Mouse (Mus musculus) cerebellum, postnatal 14 days (tissue): Measurements from ENCODE around the gene Mov10.
"Not testable (repeated sequence)": the region's sequence is repeated elsewhere in the genome, so short reads cannot be mapped to it uniquely, and the experiment has no call there.

Source experiments
- DNase-seq, 2 experiments: peaks; one replicate each; pipeline ENCODE4 v3.0.0; 2021; ENCODE audit warnings: mixed read lengths in 2 of 2

Gene Mov10

DNA sequence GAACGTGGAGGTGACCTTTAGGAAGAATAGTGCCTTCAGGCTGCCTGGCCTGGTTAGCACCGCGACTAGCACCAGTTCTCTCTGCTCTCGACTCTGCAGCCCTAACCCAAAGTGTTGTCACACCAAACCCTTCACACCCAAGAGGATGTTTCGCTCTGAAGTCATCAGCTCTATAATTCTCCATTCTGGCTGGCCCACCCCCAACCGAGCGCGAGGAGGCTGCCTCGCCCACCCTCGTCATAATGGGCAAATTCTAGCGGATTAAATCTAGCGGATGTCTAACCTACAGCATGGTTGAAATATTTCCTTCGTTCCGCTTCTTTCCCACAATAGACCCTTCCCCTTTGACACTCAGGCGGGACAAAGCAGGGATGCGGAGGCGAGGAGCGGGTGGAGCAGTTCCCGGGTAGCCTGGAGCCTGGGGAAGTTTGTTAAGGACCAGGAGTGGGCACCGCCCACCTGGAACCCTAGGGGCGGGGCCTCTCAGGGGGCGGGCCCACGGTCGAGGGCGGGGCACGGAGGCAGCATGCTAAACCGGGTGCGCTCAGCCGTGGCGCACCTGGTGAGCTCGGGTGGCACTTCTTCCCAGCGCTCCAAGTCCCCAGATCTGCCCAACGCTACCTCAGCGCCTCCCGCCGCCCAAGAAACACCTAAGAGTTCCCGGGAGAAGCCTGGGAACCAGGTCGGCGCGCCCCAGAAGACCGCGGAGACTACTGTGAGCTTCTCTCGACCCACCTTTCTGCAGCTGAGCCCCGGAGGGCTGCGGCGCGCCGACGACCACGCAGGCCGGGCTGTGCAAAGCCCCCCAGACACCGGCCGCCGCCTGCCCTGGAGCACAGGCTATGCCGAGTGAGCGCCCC, 37.6 kb downstream of the Mov10 start, which contains the start of gene Ppm1j:
Ppm1j (plus strand) TSS at position 496 of the 860 bp plus-strand sequence.
- peak in 1 of 2 experiments; percentile 42 for DNase-seq

DNA sequence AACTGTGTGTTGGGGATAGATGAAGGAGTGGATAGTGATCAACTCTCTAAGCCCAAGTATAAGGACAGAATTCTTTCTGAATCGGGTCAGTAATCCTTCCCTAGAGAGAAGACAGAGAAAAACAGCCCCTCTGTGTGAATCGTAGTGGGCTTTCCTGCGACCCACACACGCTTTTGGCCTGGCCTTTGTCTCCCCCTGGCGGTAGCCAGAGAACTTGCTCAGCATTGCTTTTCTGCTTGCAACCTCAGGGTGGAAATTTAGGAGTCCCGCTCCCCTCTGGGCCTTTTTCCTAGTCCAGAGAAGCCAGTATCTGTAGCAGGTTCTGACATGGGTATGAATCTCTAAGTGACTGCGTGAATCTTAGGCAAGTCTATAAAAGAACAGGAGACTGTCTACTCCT, 38.4 kb downstream of the Mov10 start:
- DNase-seq, result peak; percentile 76 to 81

DNA sequence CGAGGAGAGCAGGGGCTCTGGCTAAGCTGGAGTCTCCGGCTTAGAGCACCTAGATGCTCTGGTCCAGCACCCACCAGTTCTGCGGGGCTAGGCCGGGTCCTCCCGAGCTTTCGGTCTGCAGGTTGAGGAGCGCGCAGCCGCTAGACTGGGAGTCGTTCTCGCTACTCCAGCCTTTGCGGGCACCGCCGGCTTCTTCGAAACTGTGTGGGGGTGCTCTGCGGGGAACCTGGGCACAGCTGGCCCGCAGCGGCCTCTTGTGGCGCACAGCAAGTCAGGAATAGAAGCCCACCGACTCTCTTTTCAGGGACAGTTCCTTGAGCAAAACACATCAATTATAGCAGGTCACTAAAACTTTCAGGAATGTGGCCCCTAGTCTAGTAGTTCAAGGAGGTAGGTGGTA, 41.0 kb downstream of the Mov10 start:
- no peak for DNase-seq

DNA sequence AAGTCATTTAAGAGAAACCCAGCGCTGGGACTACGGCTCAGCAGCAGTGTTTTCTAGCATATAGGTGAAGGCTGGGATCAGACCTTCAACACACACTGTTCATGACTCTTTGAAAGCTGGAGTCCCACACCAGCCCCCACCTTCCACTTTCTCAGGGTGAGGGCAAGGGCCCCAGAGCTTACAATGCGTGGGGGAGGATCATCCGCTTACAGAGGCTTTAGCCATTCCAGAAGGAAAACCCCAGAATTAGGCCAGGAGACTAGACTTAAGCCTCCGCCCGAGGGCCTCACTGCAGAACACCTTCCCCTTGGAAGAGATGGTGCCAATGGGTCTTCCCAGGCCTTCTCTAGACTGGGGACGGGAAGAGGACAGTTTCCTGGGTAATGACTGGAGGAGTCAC, 45.1 kb downstream of the Mov10 start:
- DNase-seq, result no peak

DNA sequence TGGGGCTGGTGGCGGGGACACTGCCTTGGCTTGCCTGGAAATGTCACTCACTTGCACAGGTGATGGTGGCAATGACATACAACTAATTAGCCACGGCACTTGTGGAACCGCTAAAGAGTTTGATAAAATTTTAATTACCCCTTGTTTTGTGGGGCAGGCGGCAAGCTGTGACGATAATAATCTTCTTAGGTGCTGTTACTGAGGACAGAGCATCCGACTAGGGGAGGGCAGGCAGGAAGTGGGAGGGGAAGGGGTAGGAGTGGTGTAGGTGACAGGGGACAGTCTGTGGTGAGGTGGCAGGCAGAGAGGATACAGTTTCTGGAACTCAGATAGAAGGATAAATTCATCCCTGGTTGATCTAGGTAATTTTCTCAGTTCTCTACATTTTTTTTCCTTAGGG, 46.9 kb downstream of the Mov10 start:
- DNase-seq, result no peak

DNA sequence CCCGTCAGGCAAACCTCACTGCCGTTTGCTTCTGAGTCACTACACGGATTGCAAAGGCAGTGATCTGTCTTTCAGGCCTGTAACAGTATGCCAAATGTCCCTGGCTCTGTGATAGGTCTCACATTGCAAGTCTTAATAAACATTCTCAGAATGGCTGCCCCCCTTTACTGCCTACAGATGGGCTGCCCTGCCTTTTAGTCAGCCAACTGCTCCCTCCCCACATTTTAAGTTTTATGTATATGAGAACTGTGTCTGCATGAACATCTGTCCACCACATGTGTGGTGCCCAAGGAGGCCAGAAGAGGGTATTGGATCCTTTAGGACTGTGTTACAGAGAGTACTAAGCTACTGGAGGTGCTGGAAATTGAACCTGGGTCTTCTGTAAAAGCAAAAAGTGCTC, 47.4 kb downstream of the Mov10 start:
- no peak for DNase-seq

DNA sequence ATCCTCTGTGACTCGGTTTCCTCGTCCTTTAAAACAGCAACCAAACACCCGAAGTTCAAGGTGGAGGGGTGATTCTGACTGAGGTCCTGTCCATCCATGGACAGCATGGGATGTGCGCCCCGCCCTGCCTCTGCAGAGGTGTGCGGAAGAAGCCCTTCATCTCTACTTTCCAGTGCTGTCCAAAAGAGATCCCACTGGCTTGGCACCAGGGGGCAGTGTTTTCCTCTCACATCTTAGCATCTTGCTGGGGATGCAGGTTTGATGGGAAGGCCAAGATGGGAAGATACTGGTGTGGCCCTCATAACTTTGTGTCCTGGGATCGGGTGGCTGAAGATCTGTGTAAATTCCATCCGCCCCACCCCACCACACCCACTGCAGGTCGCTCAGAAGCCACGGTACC, 48.3 kb downstream of the Mov10 start:
- DNase-seq, result peak; percentile 43 to 59

DNA sequence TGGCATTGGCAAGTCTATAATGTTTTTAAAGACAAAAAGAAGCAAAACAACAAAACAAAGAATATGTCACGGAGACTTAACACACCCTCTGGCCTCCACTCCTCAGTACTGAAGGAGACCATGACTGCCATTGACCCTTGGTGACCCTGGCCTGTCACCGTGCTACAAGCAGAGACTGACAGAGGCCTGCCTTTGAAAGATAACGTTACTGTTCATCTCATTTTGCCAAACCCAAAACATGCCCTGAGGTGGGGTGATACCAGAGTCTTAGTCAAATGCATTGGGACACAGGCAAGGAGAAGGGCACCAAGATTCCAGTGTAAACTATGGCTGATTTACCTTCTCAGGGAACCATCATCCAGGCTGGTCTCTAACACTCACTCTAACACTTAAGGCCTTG, 49.2 kb downstream of the Mov10 start:
- no peak for DNase-seq

DNA sequence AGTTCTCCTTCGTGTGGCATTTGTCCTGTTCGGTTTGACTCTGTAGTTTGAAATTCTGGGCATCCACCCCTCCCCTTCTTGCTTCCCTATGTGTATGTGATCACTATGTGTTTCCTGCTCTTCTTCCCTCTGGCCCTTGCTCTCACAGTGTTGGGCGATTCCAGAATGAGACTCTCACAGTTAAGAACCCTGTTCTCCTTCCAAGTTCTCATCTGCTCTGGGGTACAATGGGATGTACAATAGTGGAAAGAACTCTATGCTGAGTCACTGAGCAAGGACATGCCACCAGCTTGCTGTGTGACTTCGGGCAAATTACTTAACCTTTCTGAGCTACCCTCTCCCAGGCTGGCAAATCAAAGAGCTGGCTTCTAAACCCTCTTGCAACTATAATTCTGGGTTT, 50.6 kb downstream of the Mov10 start:
- DNase-seq, result no peak

DNA sequence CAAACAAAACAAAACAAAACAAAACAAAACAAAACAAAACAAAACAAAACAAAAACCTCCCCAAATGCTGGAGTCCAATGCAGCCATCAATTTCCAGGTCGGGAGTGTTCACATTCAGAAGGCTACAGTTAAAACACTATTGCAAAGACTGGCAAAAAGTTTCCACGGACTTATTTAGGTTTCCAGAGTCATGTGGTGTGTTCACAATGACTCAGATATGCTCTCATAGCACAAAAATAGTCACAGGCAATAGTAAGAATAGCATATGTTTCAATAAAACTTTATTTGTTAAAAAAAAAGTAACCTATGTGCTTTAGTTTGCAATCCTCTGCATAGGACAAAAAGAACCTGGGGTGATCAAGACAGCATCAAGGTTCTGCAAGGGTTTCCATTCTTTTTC, 51.2 kb downstream of the Mov10 start:
- DNase-seq, result no peak

DNA sequence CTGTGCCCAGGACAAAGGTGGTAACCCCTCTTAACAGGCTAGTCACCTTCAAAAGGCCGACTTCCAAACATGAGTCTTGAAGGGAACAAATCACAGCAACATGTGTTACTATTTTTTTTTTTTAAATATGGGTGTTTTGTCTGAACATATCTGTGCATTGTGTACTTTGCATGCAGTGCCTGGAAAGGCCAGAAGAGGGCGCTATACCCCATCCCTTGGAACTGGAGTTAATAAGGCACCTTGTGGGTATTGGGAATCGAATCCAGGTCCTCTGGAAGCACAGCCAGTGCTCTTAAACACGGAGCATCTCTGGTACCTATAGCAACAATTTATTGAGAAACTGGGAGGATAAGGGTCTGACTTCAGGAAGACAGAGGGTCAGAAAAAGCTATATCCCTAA, 53.3 kb downstream of the Mov10 start:
- peak in 1 of 2 experiments; percentile 34 for DNase-seq

DNA sequence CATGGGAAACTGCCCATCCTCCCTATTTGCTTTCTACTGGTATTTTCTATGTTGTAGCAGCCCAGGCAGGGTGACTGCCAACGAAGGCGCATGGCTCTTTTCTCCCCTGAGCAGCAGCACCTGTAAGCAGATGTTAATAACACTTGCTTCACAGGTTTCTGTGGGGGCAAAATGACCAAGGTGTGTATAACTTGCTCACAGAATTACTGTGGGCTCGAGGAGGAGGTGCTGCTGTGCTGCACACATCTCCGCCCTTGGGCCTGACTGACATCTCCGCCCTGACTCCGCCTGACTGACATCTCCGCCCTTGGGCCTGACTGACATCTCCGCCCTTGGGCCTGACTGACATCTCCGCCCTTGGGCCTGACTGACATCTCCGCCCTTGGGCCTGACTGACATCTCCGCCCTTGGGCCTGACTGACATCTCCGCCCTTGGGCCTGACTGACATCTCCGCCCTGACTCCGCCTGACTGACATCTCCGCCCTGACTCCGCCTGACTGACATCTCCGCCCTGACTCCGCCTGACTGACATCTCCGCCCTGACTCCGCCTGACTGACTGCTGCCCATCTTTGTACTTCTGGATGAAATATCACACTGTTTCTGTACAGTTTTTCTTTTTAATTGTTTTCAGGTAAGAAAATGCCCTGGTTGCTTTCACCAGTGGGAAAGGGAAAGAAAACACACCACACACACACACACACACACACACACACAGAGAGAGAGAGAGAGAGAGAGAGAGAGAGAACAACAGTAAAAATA, 56.1 kb downstream of the Mov10 start:
- DNase-seq, result not testable (repeated sequence)

DNA sequence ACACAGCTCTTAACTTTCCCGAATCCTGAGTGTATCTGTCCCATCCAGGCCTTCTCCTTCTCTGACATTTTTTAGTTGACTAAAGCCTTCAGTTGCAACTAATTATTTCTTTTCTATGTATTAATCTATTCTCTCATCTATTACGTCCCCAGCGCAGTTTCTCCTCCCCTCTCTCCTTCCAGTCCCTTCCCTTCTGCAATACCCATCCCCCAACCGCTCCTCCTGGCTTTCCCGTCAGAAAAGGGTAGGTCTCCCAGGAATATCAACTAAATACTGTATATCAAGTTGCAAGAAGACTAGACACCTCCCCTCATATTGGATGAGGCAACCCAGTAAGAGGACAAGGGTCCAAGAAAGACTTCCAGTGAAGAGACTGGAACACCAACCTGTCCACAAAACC, 59.5 kb downstream of the Mov10 start:
- DNase-seq, result no peak

DNA sequence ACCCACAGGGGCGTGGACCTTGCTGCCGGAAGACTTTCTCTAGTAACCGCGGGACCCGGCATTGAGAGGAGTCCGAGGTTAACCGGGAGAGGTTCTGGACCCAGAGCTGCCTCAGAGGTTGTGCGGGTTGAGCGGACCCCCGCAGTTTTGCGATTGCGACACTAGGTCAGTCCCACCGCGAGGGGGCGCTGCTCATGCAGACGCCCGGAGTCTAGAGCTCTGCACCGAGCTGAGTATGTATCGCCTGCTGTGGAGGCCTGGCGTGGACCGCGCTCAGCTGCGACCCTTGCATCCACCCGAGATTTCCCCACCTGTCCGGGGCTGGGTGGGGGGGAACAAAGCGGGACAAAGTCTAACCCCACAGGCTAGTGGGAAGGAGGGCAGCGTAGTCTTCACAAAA, 60.0 kb downstream of the Mov10 start:
- DNase-seq, result peak; percentile 86 to 91

DNA sequence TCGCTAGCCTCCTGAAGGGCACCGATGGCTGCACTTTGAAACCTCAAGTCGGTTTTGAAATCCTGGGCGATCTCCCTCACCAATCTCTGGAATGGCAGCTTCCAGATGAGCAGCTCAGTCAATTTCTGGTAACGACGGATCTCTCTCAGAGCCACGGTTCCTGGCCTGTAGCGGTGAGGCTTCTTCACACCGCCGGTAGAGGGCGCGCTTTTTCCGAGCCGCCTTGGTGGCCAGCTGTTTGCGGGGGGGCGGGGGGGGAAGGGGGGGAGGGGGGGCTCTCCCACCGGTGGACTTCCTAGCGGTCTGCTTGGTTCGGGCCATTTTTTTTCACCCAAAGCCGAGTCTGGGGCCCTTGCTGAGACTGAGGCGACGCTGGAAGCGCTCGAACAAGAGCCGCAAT, 65.5 kb downstream of the Mov10 start:
- DNase-seq, result peak in 1 of 2 experiments; percentile 29
